Mouse (Mus musculus) kidney, adult 8-10 months (tissue): ENCODE results near the gene Hoxd11.
A peak's percentile ranks its signal among the peaks of the same experiment; 100 is the strongest.

Experiments used
- DNase-seq, 2 experiments: peaks; one replicate each; pipeline ENCODE4 v3.0.0; 2022

Gene Hoxd11

GRCm38 (mm10) chr2:74696442-74697335, 17.3 kb downstream of the Hoxd11 start:
- DNase-seq, result peak in 1 of 2 experiments; percentile 25

- DNase-seq, result peak; percentile 75 to 76
Measured at GRCm38 (mm10) chr2:74697567-74698121, 18.3 kb downstream of the Hoxd11 start, which contains the start of gene Hoxd9. Gene Hoxd9 (plus strand): TSS chr2:74697727.

- peak in 1 of 2 experiments; percentile 29 for DNase-seq
Measured at GRCm38 (mm10) chr2:74698201-74699052, 19.1 kb downstream of the Hoxd11 start.

GRCm38 (mm10) chr2:74699053-74699430, 19.7 kb downstream of the Hoxd11 start:
- no peak for DNase-seq

GRCm38 (mm10) chr2:74699664-74700545, 20.5 kb downstream of the Hoxd11 start:
- no peak for DNase-seq

GRCm38 (mm10) chr2:74700546-74701112, 21.3 kb downstream of the Hoxd11 start:
- peak; percentile 51 to 69 for DNase-seq

- DNase-seq, result peak; percentile 72 to 88
Measured at GRCm38 (mm10) chr2:74701949-74702819, 22.8 kb downstream of the Hoxd11 start.

- no peak for DNase-seq
Measured at GRCm38 (mm10) chr2:74702820-74703219, 23.5 kb downstream of the Hoxd11 start.

- DNase-seq, result no peak
Measured at GRCm38 (mm10) chr2:74703317-74703716, 24.0 kb downstream of the Hoxd11 start.

GRCm38 (mm10) chr2:74703720-74704392, 24.5 kb downstream of the Hoxd11 start:
- DNase-seq, result peak; percentile 76 to 80

- peak; percentile 81 to 83 for DNase-seq
Measured at GRCm38 (mm10) chr2:74704393-74704998, 25.1 kb downstream of the Hoxd11 start, which contains the start of gene Hoxd8. Gene Hoxd8 (plus strand): TSS chr2:74704615.

GRCm38 (mm10) chr2:74704999-74705466, 25.7 kb downstream of the Hoxd11 start:
- peak in 1 of 2 experiments; percentile 23 for DNase-seq

- peak; percentile 56 to 58 for DNase-seq
Measured at GRCm38 (mm10) chr2:74705467-74706089, 26.2 kb downstream of the Hoxd11 start.

GRCm38 (mm10) chr2:74706393-74706960, 27.1 kb downstream of the Hoxd11 start:
- no peak for DNase-seq

GRCm38 (mm10) chr2:74707599-74707998, 28.2 kb downstream of the Hoxd11 start:
- DNase-seq, result no peak

GRCm38 (mm10) chr2:74708676-74709075, 29.3 kb downstream of the Hoxd11 start:
- peak; percentile 42 to 66 for DNase-seq

- DNase-seq, result no peak
Measured at GRCm38 (mm10) chr2:74709465-74710419, 30.4 kb downstream of the Hoxd11 start.
